Mouse (Mus musculus) C2C12 (cell line): ENCODE results near the gene Zfp473.

Experiments
- CTCF ChIP-seq: IDR thresholded peaks from one replicate; pipeline ENCODE4 v1.5.1; 2011; ENCODE audit not compliant: control insufficient read depth, insufficient read depth, insufficient read length
- MAX ChIP-seq: IDR thresholded peaks from one replicate; pipeline ENCODE4 v1.6.1; 2011; ENCODE audit warnings: mild to moderate bottlenecking, control low read depth
- MYOD1 ChIP-seq: IDR thresholded peaks from one replicate; pipeline ENCODE4 v1.6.1; 2011; ENCODE audit warnings: low read depth; ENCODE audit not compliant: control insufficient read depth, insufficient read length
- MYOG ChIP-seq: IDR thresholded peaks from one replicate; pipeline ENCODE4 v1.6.1; 2011; ENCODE audit not compliant: control insufficient read depth, insufficient read length; ENCODE audit errors: extremely low read depth

DNA sequence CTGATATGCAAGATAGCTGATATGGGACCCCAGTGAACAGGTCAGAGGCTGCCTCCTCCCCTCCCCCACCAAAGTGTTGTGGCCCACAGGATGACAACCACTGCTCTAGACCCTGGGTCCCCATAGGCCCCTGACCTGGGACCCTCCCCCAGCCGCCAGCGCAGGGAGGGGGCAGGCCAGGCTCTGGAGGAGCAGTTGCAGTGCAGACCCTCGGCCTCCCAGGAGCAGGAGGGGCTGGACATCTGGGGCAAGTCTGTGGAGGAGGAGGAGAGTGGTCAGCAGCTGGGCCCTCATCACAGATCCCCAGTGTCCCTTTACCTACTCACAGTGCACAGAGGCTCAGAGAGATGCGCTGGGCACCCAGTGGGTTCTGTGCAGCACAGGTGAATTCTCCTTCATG lies 39.2 kb upstream of the Zfp473 start:
- TF ChIP-seq CTCF: no peak
- no peak for TF ChIP-seq MYOG
- TF ChIP-seq MYOD1: no peak
- no peak for TF ChIP-seq MAX
